Mouse (Mus musculus) olfactory bulb, adult 2 months (tissue): ENCODE measurements around the gene Taf6.

Experiments
- CTCF ChIP-seq: fragments of 200-500 bp; IDR thresholded peaks from 2 replicates; pipeline ENCODE4 v1.5.1; 2012; ENCODE audit warnings: low read depth, mild to moderate bottlenecking, low read length, moderate library complexity; ENCODE audit not compliant: insufficient read depth
- POLR2A ChIP-seq: fragments of 200-500 bp; IDR thresholded peaks from 2 replicates; pipeline ENCODE4 v1.6.1; 2012; ENCODE audit warnings: mild to moderate bottlenecking, low read depth, low read length, moderate library complexity; ENCODE audit not compliant: insufficient read depth

DNA sequence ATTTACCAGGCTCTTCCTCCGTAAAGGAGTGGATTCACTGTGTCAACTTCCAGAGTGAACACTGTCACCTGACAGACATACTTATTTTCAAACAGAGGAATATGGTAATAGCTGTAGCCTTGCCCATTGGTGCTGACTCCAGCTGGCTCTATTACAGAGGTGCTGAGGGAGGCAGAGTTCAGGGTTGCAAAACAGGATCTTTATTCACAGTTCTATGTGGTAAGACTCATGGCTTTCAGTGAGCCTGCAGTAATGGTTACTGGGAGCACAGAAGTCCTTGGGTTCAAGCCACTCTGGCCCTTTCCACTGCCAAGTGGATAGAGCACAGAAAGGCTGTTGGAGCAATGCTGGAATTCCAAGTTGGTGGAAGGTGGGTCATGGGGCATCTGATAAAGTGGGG is 20.0 kb upstream of the Taf6 start:
- TF ChIP-seq CTCF (no peak), POLR2A (no peak)
